Mouse (Mus musculus): ENCODE measurements at regions not wholly inside any gene's neighbourhood (a gene's known extent, or its start where the extent isn't known, plus 50 kb on each side); places are given as distances from the start of the nearest gene placed in this dataset.

DNA sequence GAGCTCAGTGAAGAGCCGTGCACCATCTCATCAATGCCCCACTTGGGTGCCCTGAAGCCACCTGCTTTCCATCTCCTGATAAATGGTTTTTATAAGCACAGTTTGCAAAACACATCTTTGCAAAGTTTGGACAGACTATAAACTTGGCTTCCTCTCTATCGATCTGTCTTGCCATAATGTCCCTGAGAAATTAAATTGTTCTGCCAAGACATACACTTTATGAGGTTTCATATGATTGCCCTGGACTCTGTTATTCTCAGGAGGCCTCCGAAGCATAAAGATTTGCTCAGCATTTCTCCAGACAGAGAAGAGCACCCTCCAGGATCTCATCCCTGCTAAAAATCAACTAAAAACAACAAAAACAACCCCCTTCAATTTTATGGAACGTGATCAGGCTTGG is 200.2 kb upstream of the Ipo5 start:
- no peak for TF ChIP-seq CTCF (conservative IDR thresholded peaks at IDR 0.05; ENCODE audit: insufficient read depth, insufficient read length, low read depth, low read length)
- no peak for TF ChIP-seq POLR2A (IDR thresholded peaks at IDR 0.05; ENCODE audit: low read depth, low read length)

Measured in kidney, adult 2 months (tissue).